Mouse (Mus musculus): ENCODE data around the gene Ccl27a. TPM values are rescaled to one million over a fixed set of nuclear protein-coding genes. Genes with fewer than 3 reads are reported as not detected.

Gene Ccl27a
- polyA plus RNA-seq, 1 experiment from 2014 or later = 241 TPM

DNA sequence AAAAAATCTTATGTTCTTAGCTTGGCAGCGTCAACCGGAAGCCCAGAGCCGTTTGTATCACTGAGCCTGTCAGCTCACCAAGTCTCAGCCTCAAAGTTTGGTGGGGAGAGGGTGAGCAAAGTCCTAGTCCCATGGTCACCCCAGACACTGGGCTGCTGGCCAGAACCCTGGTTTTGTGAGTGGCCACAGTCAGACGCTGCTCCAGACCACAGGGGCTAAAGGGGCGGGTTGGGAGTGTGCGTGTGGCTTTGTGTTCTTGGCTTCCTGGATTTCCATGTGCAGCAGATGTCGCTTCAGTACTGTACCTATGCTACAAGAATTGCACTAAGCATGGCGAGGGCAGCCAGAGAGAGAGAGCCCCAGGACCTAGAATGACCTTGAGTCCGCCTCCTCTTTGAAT, 14.8 kb downstream of the Ccl27a start:
- Histone ChIP-seq H3K9me3 (ENCODE audit: control insufficient read depth, low read length) (no peaks in the 10 kb centered on the region), H3K27me3 (ENCODE audit: control insufficient read depth, insufficient read depth, low read length) (no peaks in the 10 kb centered on the region), H3K4me2 (ENCODE audit: low read length) (no peak overlapping the region), H3K27ac (replicated peaks; ENCODE audit: low read depth, low read length) (no peak overlapping the region), H3K36me3 (ENCODE audit: control insufficient read depth, insufficient read depth, low read length) (peaks cover 11% of the 10 kb centered on the region), H3K9ac (replicated peaks; ENCODE audit: low read length) (no peak overlapping the region), H3K4me3 (replicated peaks; ENCODE audit: low read depth, low read length) (no peak overlapping the region), H3K4me1 (ENCODE audit: control insufficient read depth, insufficient read depth, low read length) (peaks cover 24% of the 10 kb centered on the region)
- WGBS = 87% methylated on average over 9 of the region's 9 CpGs
- DNase-seq (no peak), ATAC-seq (ENCODE audit: low FRiP score, low TSS enrichment) (no peak)

DNA sequence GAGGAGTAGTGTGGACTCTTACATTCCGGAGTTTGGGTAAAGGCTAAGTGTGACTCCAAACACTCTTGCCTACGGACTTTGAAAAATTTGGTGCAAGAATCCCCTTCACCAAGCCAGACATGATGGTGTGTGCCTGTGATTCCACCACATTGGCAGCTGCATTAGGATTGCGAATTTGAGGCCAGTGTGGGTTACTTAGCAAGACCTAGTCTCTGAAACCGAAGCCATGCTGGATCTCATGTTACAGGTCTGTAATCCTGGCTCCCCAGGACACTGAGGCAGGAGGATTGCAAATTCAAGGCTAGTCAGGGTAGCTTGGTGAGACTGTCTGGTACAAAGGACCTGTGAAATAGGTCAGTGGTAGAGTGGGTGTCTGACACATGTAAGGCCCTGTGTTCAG, 15.3 kb downstream of the Ccl27a start:
- peaks cover 24% of the 10 kb centered on the region for H3K4me1 ChIP-seq (ENCODE audit: control insufficient read depth, insufficient read depth, low read length)
- H3K27me3 ChIP-seq (ENCODE audit: control insufficient read depth, insufficient read depth, low read length) = no peaks in the 10 kb centered on the region
- WGBS = 95% methylated on average over 4 of the region's 4 CpGs
- H3K36me3 ChIP-seq (ENCODE audit: control insufficient read depth, insufficient read depth, low read length) = peaks cover 11% of the 10 kb centered on the region
- ATAC-seq (ENCODE audit: low FRiP score, low TSS enrichment) (no peak), DNase-seq (no peak)
- no peak overlapping the region for H3K4me3 ChIP-seq (replicated peaks; ENCODE audit: low read depth, low read length)
- H3K4me2 ChIP-seq (ENCODE audit: low read length) = no peak overlapping the region
- no peak overlapping the region for H3K27ac ChIP-seq (replicated peaks; ENCODE audit: low read depth, low read length)
- H3K9ac ChIP-seq (replicated peaks; ENCODE audit: low read length) = no peak overlapping the region
- no peaks in the 10 kb centered on the region for H3K9me3 ChIP-seq (ENCODE audit: control insufficient read depth, low read length)

DNA sequence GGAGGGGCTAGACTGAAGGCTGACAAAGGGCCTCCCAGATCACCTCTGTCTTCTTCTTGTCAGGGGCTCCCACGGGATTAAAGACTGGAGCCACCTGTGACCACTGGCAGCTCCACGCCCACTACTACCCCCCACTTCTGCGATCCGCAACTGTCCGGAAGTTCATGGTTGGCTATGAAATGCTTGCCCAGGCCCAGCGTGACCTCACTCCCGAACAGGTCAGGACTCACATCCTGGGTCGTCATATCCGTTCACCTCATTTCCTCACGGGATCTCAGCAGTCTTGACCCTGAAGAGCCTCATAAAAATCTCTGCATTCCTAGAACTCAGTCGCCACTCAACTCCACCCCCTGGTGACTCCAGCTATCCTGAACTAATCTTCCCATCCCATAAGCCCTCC, 16.0 kb downstream of the Ccl27a start:
- peaks cover 24% of the 10 kb centered on the region for H3K4me1 ChIP-seq (ENCODE audit: control insufficient read depth, insufficient read depth, low read length)
- no peak overlapping the region for H3K4me2 ChIP-seq (ENCODE audit: low read length)
- no peak overlapping the region for H3K9ac ChIP-seq (replicated peaks; ENCODE audit: low read length)
- H3K4me3 ChIP-seq (replicated peaks; ENCODE audit: low read depth, low read length) = no peak overlapping the region
- no peak overlapping the region for H3K27ac ChIP-seq (replicated peaks; ENCODE audit: low read depth, low read length)
- DNase-seq = no peak
- no peaks in the 10 kb centered on the region for H3K9me3 ChIP-seq (ENCODE audit: control insufficient read depth, low read length)
- no peaks in the 10 kb centered on the region for H3K27me3 ChIP-seq (ENCODE audit: control insufficient read depth, insufficient read depth, low read length)
- 84% methylated on average over 11 of the region's 11 CpGs for WGBS
- H3K36me3 ChIP-seq (ENCODE audit: control insufficient read depth, insufficient read depth, low read length) = peaks cover 11% of the 10 kb centered on the region
- no peak for ATAC-seq (ENCODE audit: low FRiP score, low TSS enrichment)

DNA sequence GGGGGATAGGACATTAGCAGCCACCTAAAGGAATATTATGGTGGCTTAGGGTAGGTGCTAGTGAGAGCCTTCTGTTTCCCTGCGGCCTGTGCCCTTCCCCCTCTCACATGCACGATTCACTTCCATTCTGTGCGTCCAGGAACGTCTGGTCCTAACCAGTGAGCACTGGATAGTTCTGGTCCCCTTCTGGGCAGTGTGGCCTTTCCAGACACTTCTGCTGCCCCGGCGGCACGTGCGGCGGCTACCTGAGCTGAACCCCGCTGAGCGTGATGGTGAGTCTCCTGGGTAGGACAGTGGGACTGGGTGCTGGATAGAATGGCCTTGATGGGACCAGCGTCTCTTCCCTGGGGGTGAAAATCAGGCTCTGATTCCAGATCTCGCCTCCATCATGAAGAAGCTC, 16.7 kb downstream of the Ccl27a start:
- DNase-seq (no peak), ATAC-seq (ENCODE audit: low FRiP score, low TSS enrichment) (no peak)
- WGBS = 92% methylated on average over 13 of the region's 13 CpGs
- H3K9me3 ChIP-seq (ENCODE audit: control insufficient read depth, low read length) = no peaks in the 10 kb centered on the region
- no peaks in the 10 kb centered on the region for H3K27me3 ChIP-seq (ENCODE audit: control insufficient read depth, insufficient read depth, low read length)
- no peak overlapping the region for H3K27ac ChIP-seq (replicated peaks; ENCODE audit: low read depth, low read length)
- H3K36me3 ChIP-seq (ENCODE audit: control insufficient read depth, insufficient read depth, low read length) = peaks cover 11% of the 10 kb centered on the region
- H3K4me2 ChIP-seq (ENCODE audit: low read length) = no peak overlapping the region
- H3K4me3 ChIP-seq (replicated peaks; ENCODE audit: low read depth, low read length) = no peak overlapping the region
- no peak overlapping the region for H3K9ac ChIP-seq (replicated peaks; ENCODE audit: low read length)
- peaks cover 24% of the 10 kb centered on the region for H3K4me1 ChIP-seq (ENCODE audit: control insufficient read depth, insufficient read depth, low read length)

DNA sequence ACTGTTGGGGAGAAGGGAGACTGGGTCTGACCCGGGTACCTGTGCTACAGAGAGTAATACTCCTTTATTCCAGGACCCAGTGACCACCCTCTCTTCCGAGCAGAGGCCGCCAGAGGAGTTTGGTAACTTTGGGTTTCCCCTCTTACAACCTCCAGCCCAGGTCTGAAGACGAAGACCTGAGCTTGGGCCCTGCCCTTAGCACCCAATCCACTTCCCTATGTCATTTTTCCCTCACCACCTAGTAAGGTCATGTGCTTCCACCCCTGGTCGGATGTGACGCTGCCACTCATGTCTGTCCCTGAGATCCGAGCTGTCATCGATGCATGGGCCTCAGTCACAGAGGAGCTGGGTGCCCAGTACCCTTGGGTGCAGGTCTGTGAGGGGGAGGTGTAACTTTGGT, 17.6 kb downstream of the Ccl27a start:
- WGBS = 80% methylated on average over 8 of the region's 8 CpGs
- Histone ChIP-seq H3K4me2 (ENCODE audit: low read length) (peak overlapping the region; percentile 96), H3K27me3 (ENCODE audit: control insufficient read depth, insufficient read depth, low read length) (no peaks in the 10 kb centered on the region), H3K9me3 (ENCODE audit: control insufficient read depth, low read length) (no peaks in the 10 kb centered on the region), H3K9ac (replicated peaks; ENCODE audit: low read length) (peak overlapping the region; percentile 71; the same call in 1 of the 2 replicates), H3K36me3 (ENCODE audit: control insufficient read depth, insufficient read depth, low read length) (peaks cover 11% of the 10 kb centered on the region), H3K4me1 (ENCODE audit: control insufficient read depth, insufficient read depth, low read length) (peaks cover 17% of the 10 kb centered on the region), H3K27ac (replicated peaks; ENCODE audit: low read depth, low read length) (peak overlapping the region; percentile 80; the same call in 1 of the 2 replicates), H3K4me3 (replicated peaks; ENCODE audit: low read depth, low read length) (peak overlapping the region; percentile 67)
- DNase-seq (no peak), ATAC-seq (ENCODE audit: low FRiP score, low TSS enrichment) (no peak)

DNA sequence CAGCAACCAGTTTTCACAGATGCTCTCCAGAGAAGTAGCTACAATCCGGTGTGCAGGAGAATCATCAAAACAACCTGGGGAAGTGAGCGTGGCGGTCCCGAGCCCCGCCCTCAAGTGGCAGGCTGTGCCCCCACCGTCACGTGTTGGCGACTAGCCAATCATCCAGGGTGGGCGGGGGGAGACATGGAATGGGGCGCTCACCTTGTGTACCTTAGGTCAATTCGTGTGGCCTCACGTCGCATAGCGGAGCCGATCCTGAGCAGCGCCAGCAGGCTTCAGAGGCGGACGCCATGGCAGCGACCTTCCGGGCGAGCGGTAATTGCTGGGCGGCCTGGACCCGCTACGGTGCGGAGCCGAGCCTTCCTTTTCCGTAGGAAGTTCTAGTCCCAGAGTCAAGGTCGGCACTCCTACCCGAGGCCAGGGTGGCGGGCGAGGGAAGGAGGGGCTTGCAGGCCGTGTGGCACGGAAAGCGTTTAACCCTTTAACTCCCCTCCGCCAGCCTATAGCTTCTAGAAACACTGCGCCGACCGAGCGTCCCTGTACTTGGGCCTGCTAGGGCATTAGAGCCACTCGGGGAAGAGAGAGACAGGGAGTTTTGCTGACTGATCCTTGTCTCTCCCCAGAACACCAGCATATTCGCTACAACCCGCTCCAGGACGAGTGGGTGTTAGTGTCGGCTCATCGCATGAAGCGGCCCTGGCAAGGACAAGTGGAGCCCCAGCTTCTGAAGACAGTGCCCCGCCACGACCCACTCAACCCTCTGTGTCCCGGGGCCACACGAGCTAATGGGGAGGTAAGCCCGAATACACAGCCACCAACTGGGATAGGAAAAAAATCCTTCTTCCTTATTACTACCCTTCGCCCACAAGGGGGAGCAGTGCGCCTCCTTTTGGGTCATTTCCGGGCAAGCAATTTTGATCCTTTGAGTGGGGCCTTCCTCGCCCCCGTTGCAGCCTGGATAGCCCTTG, 18.4 kb downstream of the Ccl27a start, which contains the start of gene Sigmar1:
TSS of gene Sigmar1 (minus strand) at position 820 of the 968 bp plus-strand sequence.
- Histone ChIP-seq H3K27me3 (ENCODE audit: control insufficient read depth, insufficient read depth, low read length) (no peaks in the 10 kb centered on the region), H3K9me3 (ENCODE audit: control insufficient read depth, low read length) (no peaks in the 10 kb centered on the region), H3K4me1 (ENCODE audit: control insufficient read depth, insufficient read depth, low read length) (peaks cover 10% of the 10 kb centered on the region), H3K4me2 (ENCODE audit: low read length) (peak within 1 kb of the TSS; percentile 96), H3K36me3 (ENCODE audit: control insufficient read depth, insufficient read depth, low read length) (peaks cover 11% of the 10 kb centered on the region), H3K4me3 (replicated peaks; ENCODE audit: low read depth, low read length) (peak within 1 kb of the TSS; percentile 67), H3K9ac (replicated peaks; ENCODE audit: low read length) (peak within 1 kb of the TSS; percentile 71), H3K27ac (replicated peaks; ENCODE audit: low read depth, low read length) (peak within 1 kb of the TSS; percentile 80)
- under 1% methylated on average over 57 of the region's 57 CpGs for WGBS
- ATAC-seq (ENCODE audit: low FRiP score, low TSS enrichment) (peak; percentile 79), DNase-seq (peak; percentile 92)

DNA sequence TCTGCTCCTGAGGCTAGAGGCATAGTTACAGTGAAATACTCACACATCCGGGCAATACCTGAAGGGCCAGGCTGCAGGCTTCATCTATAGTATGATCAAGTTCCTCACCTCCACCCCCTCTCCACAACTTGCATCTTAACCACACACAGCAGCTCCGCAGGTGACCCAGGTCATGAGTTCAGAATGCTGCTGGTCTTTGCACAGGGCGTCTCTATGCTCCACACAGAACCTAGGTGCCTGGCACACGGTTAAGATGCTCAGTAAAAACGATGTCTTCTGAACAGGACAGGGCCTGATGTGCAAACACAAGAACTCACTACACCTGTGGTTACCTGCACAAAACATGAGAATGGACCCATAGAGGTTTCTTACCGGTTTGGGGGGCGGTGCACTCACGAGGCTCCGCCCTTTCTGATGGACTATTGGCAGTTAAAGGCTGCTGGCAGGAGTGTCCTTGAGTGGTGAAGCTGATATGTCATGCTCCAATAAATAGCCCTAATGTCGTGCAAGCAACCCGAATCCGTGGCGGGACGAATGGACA, 19.2 kb downstream of the Ccl27a start, which contains the start of gene Galt:
TSS of gene Galt (plus strand) at position 432 of the 541 bp plus-strand sequence.
- peaks cover 11% of the 10 kb centered on the region for H3K36me3 ChIP-seq (ENCODE audit: control insufficient read depth, insufficient read depth, low read length)
- peaks cover 5% of the 10 kb centered on the region for H3K4me1 ChIP-seq (ENCODE audit: control insufficient read depth, insufficient read depth, low read length)
- H3K27me3 ChIP-seq (ENCODE audit: control insufficient read depth, insufficient read depth, low read length) = no peaks in the 10 kb centered on the region
- no peaks in the 10 kb centered on the region for H3K9me3 ChIP-seq (ENCODE audit: control insufficient read depth, low read length)
- peak within 1 kb of the TSS; percentile 96 for H3K4me2 ChIP-seq (ENCODE audit: low read length)
- H3K27ac ChIP-seq (replicated peaks; ENCODE audit: low read depth, low read length) = peak within 1 kb of the TSS; percentile 80
- H3K9ac ChIP-seq (replicated peaks; ENCODE audit: low read length) = peak within 1 kb of the TSS; percentile 71
- ATAC-seq (ENCODE audit: low FRiP score, low TSS enrichment) = peak; percentile 55
- no peak for DNase-seq
- WGBS = 15% methylated on average over 14 of the region's 14 CpGs
- H3K4me3 ChIP-seq (replicated peaks; ENCODE audit: low read depth, low read length) = peak within 1 kb of the TSS; percentile 67

DNA sequence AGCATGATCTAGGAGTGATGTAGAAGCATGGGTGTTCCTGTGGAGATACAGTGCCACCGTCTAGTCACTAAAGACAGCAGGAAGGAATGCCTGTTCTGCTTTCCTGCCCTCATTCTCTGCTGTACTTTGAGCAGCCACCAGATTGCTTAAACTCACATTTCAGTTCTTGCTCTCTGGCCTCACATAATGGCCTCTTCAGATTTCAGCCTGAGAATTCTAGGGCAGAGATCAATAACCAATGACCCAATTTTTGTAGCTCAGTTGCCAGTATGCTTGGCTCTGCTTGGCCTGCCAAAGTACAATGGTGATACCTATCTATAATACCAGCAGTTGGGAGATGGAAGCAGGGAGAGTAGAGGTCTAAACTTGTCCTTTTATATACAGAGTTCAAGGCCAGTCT, 29.0 kb downstream of the Ccl27a start:
- Histone ChIP-seq H3K9ac (replicated peaks; ENCODE audit: low read length) (no peak overlapping the region), H3K4me3 (replicated peaks; ENCODE audit: low read depth, low read length) (no peak overlapping the region), H3K4me2 (ENCODE audit: low read length) (no peak overlapping the region), H3K4me1 (ENCODE audit: control insufficient read depth, insufficient read depth, low read length) (peaks cover 4% of the 10 kb centered on the region; the same call in 1 of the 2 replicates), H3K36me3 (ENCODE audit: control insufficient read depth, insufficient read depth, low read length) (no peaks in the 10 kb centered on the region), H3K27me3 (ENCODE audit: control insufficient read depth, insufficient read depth, low read length) (no peaks in the 10 kb centered on the region), H3K27ac (replicated peaks; ENCODE audit: low read depth, low read length) (no peak overlapping the region), H3K9me3 (ENCODE audit: control insufficient read depth, low read length) (peaks cover 8% of the 10 kb centered on the region; the same call in 1 of the 2 replicates)
- 71% methylated on average over 1 of the region's 1 CpGs for WGBS
- ATAC-seq (ENCODE audit: low FRiP score, low TSS enrichment) = no peak
- no peak for DNase-seq

Measured in midbrain, embryonic 14.5 days (tissue).